Mouse (Mus musculus) heart, embryonic 10.5 days (tissue): ENCODE measurements around the gene Gm3594. TPM values are rescaled to one million over a fixed set of nuclear protein-coding genes. Genes with fewer than 3 reads are reported as not detected.
"Not testable (repeated sequence)": the region's sequence is repeated elsewhere in the genome, so short reads cannot be mapped to it uniquely, and the experiment has no call there.

Experiments
- DNase-seq: peaks from one replicate; pipeline ENCODE4 v3.0.0-alpha.2; 2017; ENCODE audit warnings: low spot score
- H3K27ac ChIP-seq: fragments of 300-500 bp; sonication (generic); 2 replicates; pipeline ENCODE4 v1.5.1; 2016; ENCODE audit warnings: mild to moderate bottlenecking
- H3K27me3 ChIP-seq: fragments of 300-500 bp; sonication (generic); 2 replicates; pipeline ENCODE4 v1.6.1; 2016; ENCODE audit warnings: mild to moderate bottlenecking; ENCODE audit not compliant: poor library complexity, insufficient read depth, severe bottlenecking
- H3K36me3 ChIP-seq: fragments of 300-500 bp; sonication (generic); 2 replicates; pipeline ENCODE4 v1.6.1; 2016; ENCODE audit warnings: mild to moderate bottlenecking, moderate library complexity
- H3K4me1 ChIP-seq: fragments of 300-500 bp; sonication (generic); 2 replicates; pipeline ENCODE4 v1.6.1; 2016; ENCODE audit warnings: mild to moderate bottlenecking
- H3K4me3 ChIP-seq: fragments of 300-500 bp; sonication (generic); 2 replicates; pipeline ENCODE4 v1.5.1; 2016; ENCODE audit warnings: mild to moderate bottlenecking, moderate library complexity
- H3K9me3 ChIP-seq: fragments of 300-500 bp; sonication (generic); 2 replicates; pipeline ENCODE4 v1.6.1; 2016; ENCODE audit warnings: mild to moderate bottlenecking, moderate library complexity
- WGBS: fragments of 180-500 bp; shearing (Covaris S2); methylation state at CpG from one replicate; pipeline ENCODE4 v1.1.7; 2016; 5-methylcytosine and 5-hydroxymethylcytosine counted together
- polyA plus RNA-seq: library from polyadenylated mRNA; unstranded; fragments of >200 nt; fragmentation: Nextera tagmentation; extraction: Ambion mirVana; gene quantifications from 2 replicates; pipeline ENCODE4 v1.2.1, GENCODE M21; 2016

Gm3594 gene
- not detected in 2 replicates for polyA plus RNA-seq

- H3K27ac ChIP-seq, H3K9me3 ChIP-seq, H3K36me3 ChIP-seq, H3K27me3 ChIP-seq, H3K4me1 ChIP-seq, DNase-seq, H3K4me3 ChIP-seq: not testable (repeated sequence)
- WGBS = no CpG with 5 or more reads among the region's 4 CpGs
Measured at GRCm38 (mm10) chr14:6444511-6444910, at the start of gene Gm3594. TSS of gene Gm3594 (minus strand) at chr14:6444611.

- not testable (repeated sequence) for H3K4me1 ChIP-seq, H3K9me3 ChIP-seq, H3K27ac ChIP-seq, H3K36me3 ChIP-seq, DNase-seq, H3K27me3 ChIP-seq, H3K4me3 ChIP-seq
- WGBS = 32% methylated on average over 1 of the region's 1 CpGs
Measured at GRCm38 (mm10) chr14:6486331-6486730, 41.9 kb upstream of the Gm3594 start.

DNA sequence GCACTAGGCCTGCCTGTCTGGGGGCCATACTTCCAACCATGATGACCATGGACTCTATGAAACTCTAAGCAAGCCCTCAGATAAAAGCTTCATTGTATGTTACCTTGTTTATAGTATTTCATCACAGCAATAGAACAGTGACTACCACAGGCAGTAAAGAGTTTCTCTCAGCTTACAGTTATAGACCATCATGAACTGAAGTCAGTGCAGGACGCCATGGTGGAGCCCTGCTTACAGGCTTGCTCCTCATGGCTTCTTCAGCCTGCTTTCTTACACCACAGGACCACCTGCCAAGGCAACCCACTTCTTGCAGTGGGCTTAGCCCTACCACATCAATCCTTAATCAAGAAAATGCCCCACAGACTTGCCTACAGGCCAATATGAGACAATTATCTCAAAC is 41.1 kb upstream of the Gm3594 start:
- H3K4me1 ChIP-seq, H3K9me3 ChIP-seq, H3K27ac ChIP-seq, H3K36me3 ChIP-seq, H3K4me3 ChIP-seq, DNase-seq, H3K27me3 ChIP-seq: not testable (repeated sequence)
- whole genome bisulfite sequencing = 55% methylated on average over 1 of the region's 1 CpGs

- not testable (repeated sequence) for H3K27me3 ChIP-seq
Measured at GRCm38 (mm10) chr14:6482126-6482525, 37.7 kb upstream of the Gm3594 start.

DNA sequence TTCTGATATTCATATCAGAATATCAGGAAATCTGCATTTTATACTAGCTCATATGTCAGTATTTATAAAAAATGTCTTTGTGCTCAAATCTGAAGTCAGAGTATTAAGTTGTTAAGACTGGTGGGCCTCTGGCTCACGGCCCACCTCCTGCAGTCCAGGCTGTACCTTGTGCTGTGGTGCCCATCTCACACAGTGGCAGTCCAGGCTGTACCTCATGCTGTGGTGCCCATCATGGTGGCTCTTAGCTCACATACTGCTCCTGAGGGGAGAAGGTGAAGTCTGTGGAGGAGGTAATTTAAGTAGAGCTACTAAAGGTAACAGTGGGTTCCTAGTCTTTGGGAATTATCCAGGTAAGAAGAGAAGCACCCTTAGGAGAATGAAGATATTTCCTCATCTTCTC is 27.4 kb upstream of the Gm3594 start:
- not testable (repeated sequence) for H3K36me3 ChIP-seq, H3K9me3 ChIP-seq, H3K4me3 ChIP-seq, DNase-seq, H3K4me1 ChIP-seq, H3K27ac ChIP-seq, H3K27me3 ChIP-seq
- WGBS = 75% methylated on average over 1 of the region's 1 CpGs

More at GRCm38 (mm10) chr14:6482126-6482525, 37.7 kb upstream of the Gm3594 start:
- H3K27ac ChIP-seq, DNase-seq, H3K9me3 ChIP-seq, H3K4me3 ChIP-seq, H3K4me1 ChIP-seq, H3K36me3 ChIP-seq: not testable (repeated sequence)
- WGBS = 75% methylated on average over 8 of the region's 8 CpGs

DNA sequence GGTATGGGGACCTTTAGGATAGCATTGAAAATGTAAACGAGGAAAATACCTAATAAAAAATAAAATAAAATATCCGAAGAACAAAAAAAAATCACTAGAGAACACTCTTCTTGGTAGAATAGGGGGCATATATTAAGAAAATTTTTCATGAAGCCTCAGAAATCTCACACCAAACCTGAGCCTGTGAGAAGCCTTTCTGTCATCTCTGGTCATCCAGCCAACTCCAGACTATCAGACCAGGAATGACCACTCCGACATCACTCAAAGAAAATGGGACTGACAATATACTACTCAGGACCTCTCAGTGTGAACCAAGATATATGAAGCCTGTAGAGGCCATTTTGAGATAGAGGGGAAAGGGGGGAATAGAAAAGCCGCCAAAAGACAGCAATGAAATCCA is 3.6 kb downstream of the Gm3594 start:
- WGBS = 79% methylated on average over 2 of the region's 4 CpGs
- H3K27me3 ChIP-seq, H3K4me3 ChIP-seq, H3K4me1 ChIP-seq, H3K36me3 ChIP-seq, H3K27ac ChIP-seq, DNase-seq, H3K9me3 ChIP-seq: not testable (repeated sequence)

GRCm38 (mm10) chr14:6440206-6440605 is 4.2 kb downstream of the Gm3594 start:
- not testable (repeated sequence) for H3K27ac ChIP-seq, DNase-seq, H3K4me1 ChIP-seq, H3K4me3 ChIP-seq, H3K27me3 ChIP-seq, H3K9me3 ChIP-seq, H3K36me3 ChIP-seq
- WGBS = 46% methylated on average over 2 of the region's 5 CpGs

DNA sequence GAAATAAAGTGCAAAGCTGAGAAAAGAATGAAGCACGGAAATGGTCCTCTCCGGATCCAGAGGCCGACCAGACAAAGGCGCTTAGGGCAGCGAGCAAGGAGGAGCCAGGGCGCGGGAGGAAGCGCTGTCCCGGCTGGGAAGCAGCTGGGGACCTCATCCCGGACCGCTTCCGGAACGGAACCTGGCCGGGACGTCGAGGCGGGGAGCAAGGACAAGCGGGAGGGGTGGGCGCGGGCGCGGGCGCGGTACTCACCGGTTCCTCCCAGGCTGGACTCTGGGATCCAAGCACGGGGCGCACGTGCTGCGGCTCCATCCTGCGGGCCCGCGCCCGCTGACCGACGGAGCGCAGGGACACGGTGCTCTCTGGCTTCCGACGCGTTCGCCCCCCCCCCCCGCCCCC is 17.6 kb downstream of the Gm3594 start:
- not testable (repeated sequence) for H3K27me3 ChIP-seq, H3K27ac ChIP-seq, H3K4me3 ChIP-seq, DNase-seq, H3K9me3 ChIP-seq, H3K4me1 ChIP-seq, H3K36me3 ChIP-seq
- WGBS = 11% methylated on average over 11 of the region's 42 CpGs

DNA sequence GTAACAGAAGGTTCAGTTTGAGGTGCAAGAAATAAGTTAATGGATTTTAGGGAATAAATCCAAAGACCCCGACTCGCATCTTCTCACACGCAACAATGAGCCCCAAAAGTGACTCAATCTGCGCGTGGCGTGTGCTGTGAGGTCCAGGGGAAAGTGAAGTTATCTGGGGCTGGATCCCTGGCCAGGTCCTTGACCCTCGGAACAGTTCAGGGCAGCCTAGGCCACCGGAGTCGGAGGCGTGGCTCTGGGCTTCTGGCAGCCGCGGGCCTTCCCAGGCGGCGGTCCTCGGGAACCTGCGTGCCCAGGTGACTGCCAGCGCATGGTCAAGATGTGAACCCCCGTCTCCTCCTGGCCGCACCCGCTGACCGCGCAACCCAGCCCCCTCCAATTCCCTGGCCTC is 18.1 kb downstream of the Gm3594 start:
- WGBS = 17% methylated on average over 22 of the region's 22 CpGs
- DNase-seq, H3K4me1 ChIP-seq, H3K27me3 ChIP-seq, H3K27ac ChIP-seq, H3K36me3 ChIP-seq, H3K9me3 ChIP-seq: not testable (repeated sequence)
- H3K4me3 ChIP-seq = peak overlapping the region; percentile 39; the same call in 1 of the 2 replicates

GRCm38 (mm10) chr14:6412382-6412781 is 32.0 kb downstream of the Gm3594 start, which contains the start of gene Gm3591:
TSS of gene Gm3591 (minus strand) at chr14:6412482.
- DNase-seq, H3K4me1 ChIP-seq, H3K36me3 ChIP-seq, H3K27me3 ChIP-seq, H3K9me3 ChIP-seq, H3K27ac ChIP-seq, H3K4me3 ChIP-seq: not testable (repeated sequence)
- no CpG with 5 or more reads among the region's 2 CpGs for WGBS

GRCm38 (mm10) chr14:6390219-6390618 is 54.2 kb downstream of the Gm3594 start, which contains the start of gene Gm16440:
TSS of gene Gm16440 (minus strand) at chr14:6390319.
- not testable (repeated sequence) for H3K27me3 ChIP-seq, H3K27ac ChIP-seq, H3K4me3 ChIP-seq, DNase-seq, H3K36me3 ChIP-seq, H3K9me3 ChIP-seq, H3K4me1 ChIP-seq
- 66% methylated on average over 2 of the region's 4 CpGs for WGBS

Other genes starting within 250 kb of the Gm3594 start
- gene Gm21560, start 225.3 kb downstream of the Gm3594 start, polyA plus RNA-seq = not detected in 2 replicates
- 2.8 and 2.9 TPM in 2 replicates for gene Gm3411, start 157.4 kb downstream of the Gm3594 start, polyA plus RNA-seq
- gene Gm21103, start 139.8 kb downstream of the Gm3594 start, polyA plus RNA-seq = 0.17 TPM in 1 of 2 replicates, not detected in the other
- not detected in 2 replicates for gene Gm3618, start 100.9 kb downstream of the Gm3594 start, polyA plus RNA-seq
- gene Gm16440, start 54.3 kb downstream of the Gm3594 start, polyA plus RNA-seq = not detected in 2 replicates
- gene Gm3591, start 32.1 kb downstream of the Gm3594 start, polyA plus RNA-seq = 2.0 and 2.8 TPM in 2 replicates
- not detected in 2 replicates for gene Gm8356, start 92.7 kb upstream of the Gm3594 start, polyA plus RNA-seq
- gene Gm3629, start 146.0 kb upstream of the Gm3594 start, polyA plus RNA-seq = 0.17 and 0.49 TPM in 2 replicates
- 0.36 TPM in 1 of 2 replicates, not detected in the other for gene Gm3460, start 177.8 kb upstream of the Gm3594 start, polyA plus RNA-seq
- 0.31 and 0.32 TPM in 2 replicates for gene Gm10251, start 239.6 kb upstream of the Gm3594 start, polyA plus RNA-seq